Mouse (Mus musculus): Measurements from ENCODE around the gene Iffo1.

Iffo1 gene

DNA sequence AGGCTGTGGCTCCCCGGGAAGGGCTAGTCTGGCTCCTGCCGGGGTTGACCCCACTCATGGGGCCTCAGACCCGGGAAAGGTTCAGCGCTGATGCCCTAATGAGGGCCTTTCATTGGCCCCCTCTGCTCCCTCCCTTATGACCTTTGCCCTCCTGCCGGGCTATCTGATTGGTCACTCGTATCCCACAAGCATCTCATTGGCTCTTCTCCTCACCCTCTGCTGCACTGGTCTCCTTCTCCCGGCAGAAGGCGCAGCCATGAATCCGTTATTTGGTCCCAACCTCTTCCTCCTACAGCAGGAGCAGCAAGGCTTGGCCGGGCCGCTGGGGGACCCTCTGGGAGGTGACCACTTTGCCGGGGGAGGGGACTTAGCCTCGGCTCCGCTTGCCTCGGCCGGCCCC lies at the start of gene Iffo1:
Iffo1 (plus strand) TSS at position 241 of the 400 bp plus-strand sequence.
- DNase-seq (ENCODE audit: low read depth, low spot score): peak; percentile 96

DNA sequence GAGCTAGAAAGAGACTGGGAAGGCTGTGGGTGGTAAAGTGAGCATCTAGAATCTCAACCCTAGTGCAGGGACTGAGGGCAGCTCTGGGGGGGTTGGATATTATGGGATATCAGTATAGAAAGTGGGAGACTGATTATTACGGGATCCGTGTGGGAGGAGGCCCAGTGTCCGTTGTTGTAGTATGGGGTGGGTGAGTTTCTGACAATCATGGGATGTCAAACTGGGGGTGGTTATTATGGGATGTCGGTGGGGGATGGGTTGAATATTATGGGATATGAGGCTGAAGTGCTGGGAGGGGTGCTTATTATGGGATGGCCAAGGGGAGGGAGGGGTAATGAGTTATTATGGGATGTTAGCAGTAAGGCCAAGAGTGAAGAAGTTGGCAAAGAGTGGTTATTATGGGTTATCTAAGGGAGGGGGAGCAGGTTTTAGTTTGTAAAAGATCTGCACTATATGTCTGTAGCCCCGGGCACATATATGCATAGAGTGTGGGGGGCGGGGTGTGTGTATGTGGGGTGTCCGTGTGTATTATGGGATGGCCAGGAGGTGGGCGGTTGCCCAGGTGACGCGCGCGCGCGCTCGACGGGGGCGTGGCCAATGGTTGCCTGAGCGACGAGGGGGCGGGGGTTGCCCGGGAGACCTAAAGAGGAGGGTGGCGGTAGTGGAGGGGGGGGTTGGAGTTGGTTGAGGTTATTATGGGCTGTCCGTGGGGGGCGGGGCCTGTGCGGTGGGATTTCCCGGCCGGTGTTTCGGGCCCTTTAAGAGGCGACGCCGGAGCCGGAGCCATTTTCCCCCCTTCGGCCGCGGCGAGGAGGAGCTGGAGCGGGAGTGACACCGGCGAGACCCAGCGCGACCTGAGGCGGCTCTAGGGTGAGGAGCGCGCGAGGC lies 49.4 kb upstream of the Iffo1 start, which contains the start of gene Chd4:
Chd4 (plus strand) TSS at position 591 of the 888 bp plus-strand sequence.
- peak; percentile 83 for DNase-seq (ENCODE audit: low read depth, low spot score)

DNA sequence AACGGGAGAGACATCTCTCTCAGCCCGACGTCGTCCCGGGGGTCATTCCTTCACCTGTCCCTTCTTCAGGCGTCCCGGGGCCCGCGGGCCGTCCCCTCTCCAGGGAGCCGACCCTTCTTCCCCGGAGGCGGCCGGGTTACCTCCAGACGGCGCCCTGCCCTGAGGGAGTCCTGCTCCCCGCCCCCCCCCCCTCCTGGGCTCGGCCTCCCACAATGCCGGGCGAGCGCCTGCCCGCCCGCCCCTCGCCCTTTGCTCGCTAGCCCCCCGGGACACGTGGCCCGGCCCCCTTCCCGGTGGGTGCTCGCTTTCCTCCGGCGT lies 48.8 kb upstream of the Iffo1 start:
- DNase-seq (ENCODE audit: low read depth, low spot score): no peak

DNA sequence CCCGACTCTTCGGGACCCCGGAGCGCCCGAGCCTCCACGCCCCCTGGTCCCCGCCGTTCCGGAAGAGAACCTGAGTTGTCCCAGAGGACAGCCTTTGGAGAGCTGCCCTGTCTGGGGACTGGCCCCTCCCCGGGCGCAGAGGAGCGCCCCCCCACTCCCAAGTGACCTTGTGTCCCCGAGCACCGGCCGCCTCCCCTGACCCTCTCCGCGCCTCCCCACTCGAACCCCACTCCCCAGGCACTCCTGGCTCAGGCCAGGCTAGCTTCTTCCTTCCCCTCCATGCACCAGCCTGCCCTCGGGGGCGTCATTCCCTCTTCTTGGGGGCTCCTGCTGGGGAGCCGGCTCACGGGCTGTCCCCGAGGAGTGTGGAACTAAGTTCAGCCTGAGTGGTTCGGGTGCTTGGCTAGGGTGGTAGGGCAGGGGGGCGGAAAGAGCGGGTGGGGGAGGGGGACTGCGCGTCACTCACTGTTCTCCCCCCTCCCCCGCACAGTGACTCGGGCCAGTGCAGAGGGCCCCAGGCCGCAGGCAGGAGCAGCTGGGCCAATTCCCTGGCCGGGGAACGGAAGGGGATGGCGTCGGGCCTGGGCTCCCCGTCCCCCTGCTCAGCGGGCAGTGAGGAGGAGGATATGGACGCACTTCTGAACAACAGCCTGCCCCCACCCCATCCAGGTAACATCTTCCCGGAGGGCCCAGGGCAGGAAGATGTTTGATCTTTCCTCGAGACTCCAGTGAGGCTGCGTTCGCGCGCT lies 48.3 kb upstream of the Iffo1 start:
- no peak for DNase-seq (ENCODE audit: low read depth, low spot score)

DNA sequence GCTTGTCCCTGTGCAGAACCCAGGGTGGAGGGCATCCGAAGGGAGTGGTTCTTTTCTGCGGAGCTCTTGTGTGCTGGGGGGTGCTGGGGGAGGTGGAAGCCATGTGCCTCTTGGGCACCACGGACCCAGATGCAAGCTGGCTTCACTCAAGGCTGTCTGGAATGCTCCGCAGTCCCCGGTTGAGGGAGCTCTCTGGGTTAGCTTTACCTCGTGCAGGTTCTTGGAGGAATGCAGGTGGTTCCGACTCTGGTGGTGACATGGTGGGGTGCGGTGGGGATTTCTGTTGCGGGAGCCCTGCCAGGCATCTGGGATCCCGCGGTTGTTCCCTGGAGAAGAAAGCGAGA lies 47.7 kb upstream of the Iffo1 start:
- DNase-seq (ENCODE audit: low read depth, low spot score): no peak

DNA sequence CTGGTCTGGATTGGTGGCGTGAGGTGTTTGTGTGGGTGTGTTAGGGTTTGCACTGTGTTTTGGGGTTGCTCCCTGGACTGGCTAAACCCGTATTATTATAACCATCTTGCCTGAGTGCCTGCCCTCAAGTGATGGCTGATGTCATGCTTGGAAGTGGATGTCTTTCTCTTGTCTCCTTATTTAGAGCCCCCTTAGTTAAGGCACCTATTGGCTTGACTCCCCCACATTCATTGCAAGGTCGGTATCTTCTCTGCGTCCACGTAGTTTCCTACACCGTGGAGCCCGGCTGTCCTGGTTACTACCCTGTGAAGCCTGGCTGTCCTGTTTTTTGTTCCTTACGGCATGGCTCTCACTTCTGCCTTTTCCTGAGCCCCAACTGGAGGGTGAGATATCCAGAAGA lies 47.1 kb upstream of the Iffo1 start:
- no peak for DNase-seq (ENCODE audit: low read depth, low spot score)

DNA sequence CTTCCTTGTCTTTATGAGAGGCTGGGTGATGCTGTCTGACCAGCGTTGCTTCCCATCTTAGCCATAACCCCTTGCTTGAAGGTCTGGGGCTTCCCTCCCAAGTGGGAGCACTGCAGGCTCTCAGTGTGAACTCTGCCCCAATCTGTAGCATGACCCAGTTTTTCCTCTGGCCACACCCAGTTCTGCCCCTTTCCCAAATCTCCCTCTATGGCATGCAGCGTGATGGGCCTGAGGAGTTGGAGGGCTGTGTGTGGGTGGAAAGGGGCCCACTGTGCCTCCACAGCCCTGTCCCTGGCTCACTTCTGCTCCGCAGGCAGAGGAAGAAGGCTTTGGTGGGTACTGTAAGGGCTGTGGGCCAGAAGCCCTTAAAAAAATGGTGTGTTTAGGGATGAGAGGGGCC lies 46.5 kb upstream of the Iffo1 start:
- DNase-seq (ENCODE audit: low read depth, low spot score): no peak

DNA sequence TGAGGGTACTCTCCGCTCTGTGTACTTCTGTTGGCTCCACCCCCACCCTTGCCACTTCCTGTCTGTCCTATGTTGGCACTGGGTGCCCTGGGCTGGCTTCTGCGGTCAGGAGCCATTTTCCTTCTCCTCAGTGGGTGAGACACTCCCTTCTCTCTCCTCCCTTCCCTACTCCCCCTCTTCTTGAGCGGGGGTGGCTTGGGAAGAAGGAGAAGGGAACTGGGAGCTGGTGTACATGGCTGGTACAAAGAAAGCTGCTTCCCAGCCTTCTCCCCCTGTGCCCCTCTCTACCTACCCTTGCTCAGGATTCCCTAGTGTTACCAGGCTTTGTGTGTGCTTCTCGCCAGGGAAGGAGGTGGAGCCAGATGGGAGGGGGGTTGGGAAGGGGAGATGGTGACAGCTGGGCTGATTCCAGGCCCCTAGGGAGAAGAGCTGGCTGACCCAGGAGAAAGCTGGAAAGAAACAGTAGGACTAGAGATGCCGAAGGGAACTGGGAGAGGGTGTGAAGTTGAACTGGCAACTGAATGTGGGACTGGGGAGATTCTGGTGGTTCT lies 45.5 kb upstream of the Iffo1 start:
- no peak for DNase-seq (ENCODE audit: low read depth, low spot score)

DNA sequence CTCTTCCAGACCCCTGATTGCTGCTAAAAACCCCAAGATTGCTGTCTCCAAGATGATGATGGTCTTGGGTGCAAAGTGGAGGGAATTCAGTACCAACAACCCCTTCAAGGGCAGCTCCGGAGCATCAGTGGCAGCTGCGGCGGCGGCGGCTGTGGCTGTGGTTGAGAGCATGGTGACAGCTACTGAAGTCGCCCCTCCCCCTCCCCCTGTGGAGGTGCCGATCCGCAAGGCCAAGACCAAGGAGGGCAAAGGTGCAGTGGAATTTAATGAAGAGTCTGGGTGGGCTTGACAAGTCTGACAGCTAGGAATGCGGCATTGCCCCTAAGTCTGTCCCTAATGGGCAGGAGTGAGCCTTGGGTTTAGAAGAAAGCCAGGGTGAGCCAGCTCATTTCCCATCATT lies 43.6 kb upstream of the Iffo1 start:
- no peak for DNase-seq (ENCODE audit: low read depth, low spot score)

DNA sequence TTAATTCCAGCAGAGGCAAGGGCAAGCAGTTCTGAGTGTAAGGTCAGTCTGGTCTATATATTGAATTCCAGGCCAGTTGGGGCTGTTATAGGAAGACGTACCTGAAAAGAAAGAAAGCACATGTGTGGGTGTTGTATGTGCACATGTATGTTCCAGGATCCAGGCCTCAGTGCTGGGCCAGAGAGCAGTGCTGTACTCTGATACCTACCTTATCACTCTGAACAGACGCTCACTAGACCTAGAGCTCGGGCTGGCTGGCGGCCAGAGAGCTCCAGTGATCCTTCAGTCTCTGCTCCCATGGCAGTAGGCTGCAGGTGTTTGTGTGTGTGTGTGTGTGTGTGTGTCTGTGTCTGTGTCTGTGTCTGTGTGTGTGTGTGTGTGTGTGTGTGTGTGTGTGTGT lies 40.8 kb upstream of the Iffo1 start:
- DNase-seq (ENCODE audit: low read depth, low spot score): no peak

DNA sequence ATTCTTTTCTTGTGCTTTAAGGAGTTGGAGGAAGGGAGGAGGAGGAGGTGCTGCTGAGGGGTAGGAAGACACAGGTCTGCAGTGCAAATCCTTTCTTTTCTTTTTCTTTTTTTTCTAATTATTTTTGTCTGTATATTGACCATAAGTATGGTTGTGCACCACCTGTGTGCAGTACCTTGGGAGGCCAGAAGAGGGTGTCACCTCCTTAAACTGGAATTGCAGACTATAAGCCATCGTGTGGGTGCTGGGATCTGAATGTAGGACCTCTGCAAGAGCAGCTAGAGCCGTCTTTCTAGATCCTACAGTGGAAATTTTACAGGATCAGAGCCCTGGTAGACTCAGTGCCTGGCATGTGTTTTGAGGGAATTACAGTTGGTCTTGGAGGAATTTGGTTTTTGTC lies 37.3 kb upstream of the Iffo1 start:
- no peak for DNase-seq (ENCODE audit: low read depth, low spot score)

DNA sequence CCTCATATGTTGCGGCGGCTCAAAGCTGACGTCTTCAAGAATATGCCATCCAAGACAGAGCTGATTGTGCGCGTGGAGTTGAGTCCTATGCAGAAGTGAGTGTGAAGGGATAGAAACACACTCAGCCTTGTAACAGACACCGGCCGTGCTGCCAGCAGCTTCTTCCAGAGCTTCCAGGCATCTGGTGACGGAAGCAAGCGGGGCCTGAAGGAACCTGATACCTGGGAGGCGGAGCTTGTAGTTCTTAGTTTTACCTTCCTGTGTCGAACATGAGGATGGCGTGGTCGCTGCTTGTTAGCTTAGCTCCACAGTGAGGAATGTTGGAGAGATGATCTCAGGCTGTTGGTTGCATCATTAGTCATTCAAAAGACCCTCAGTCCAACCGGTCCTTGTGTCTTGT lies 35.7 kb upstream of the Iffo1 start:
- no peak for DNase-seq (ENCODE audit: low read depth, low spot score)

DNA sequence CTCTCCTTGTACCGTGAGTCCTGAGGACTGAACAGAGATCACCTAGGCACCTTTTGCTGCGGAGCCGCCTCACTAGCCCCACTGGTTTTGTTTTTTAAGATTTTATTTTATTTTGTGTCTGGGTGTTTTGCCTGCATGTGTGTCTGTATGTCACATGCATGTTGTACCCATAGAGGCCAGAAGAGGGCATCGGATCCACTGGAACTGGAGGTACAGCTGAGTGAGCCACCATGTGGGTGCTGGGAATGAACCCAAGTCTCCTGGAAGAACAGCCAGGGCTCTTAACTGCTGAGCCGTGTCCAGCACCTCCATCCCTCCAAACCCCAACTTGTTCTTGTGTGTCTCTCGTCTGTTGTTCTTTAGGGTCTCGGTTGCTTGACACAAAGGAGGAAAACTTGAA lies 34.1 kb upstream of the Iffo1 start:
- DNase-seq (ENCODE audit: low read depth, low spot score): peak; percentile 51

DNA sequence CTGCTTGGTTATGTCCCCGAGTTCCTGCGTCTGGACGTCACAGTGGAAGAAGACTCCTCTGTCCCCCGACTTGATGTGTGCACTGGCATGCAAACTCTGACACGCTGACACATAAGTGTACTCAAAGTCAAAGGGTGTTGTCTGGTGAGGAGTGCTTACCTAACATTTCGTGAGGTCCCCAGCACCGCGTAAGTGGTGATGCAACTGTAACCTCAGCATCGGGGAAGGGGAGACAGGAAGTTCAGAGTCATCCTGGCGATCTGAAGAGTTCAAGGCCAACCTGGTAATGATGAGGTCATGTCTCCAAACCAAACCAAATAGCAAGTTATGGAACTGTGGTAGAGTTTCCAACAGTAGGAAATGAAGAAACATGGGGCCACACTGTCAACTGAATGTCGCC lies 32.5 kb upstream of the Iffo1 start:
- no peak for DNase-seq (ENCODE audit: low read depth, low spot score)

DNA sequence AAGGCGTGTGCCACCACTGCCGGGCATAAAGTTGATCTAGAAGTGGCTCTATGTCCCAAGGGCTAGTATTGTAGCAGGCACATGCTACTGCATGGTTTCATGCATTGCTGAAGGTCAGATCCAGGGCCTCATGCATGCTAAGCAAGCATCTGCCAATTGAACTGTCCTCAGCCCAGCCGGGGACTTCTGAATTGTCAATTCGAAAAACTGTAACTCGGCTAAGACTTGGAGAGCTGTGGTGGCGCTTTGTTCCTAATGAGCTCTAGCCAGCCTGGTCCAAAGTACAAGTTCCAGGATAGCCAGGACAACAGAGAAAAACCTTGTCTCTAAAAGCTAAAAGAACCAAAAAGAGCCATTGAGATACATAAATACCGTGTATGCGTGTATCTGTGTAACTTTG lies 25.7 kb upstream of the Iffo1 start:
- DNase-seq (ENCODE audit: low read depth, low spot score): no peak

DNA sequence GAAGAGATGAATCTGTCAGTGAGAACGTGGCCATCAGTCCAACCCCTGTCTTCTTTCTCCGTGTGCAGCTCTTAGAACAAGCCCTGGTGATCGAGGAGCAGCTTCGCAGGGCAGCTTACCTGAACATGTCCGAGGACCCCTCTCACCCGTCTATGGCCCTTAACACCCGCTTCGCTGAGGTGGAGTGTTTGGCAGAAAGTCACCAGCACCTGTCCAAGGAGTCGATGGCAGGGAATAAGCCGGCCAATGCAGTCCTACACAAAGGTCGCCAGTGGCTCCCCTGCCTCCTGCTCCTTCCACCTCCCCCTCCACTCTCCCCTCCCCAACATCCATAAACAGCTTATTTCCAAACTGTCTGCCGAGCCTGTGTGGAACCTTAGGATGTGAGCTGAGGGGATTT lies 16.3 kb upstream of the Iffo1 start:
- DNase-seq (ENCODE audit: low read depth, low spot score): no peak

DNA sequence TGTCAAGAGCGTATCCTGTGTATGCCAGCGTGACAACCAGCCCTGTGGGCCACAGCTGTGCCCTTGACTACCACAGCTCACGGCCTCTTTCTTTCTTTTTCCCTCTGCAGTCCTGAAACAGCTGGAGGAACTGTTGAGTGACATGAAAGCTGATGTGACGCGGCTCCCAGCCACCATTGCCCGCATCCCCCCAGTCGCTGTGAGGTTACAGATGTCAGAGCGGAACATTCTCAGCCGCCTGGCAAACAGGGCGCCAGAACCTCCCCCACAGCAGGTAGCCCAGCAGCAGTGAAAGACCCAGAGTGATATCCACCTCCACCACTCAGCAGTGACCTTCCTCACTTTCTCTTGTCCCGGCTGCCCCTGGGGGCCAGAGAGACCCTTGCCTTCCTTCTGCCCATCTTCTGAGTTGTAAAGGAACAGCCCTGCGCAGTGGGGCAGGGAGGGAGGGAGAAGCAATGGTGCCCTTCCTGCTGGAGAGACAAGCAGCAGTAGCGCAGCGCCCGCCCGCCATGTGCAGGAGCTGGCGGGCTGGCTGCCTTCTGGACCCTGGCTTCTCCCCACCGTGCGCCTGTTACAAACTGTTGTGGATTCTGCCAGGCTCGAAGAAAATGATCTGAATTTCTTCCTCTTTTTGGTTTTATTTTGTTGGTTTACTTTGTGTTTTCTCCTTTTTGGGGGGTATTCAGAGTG lies 15.2 kb upstream of the Iffo1 start:
- DNase-seq (ENCODE audit: low read depth, low spot score): no peak

DNA sequence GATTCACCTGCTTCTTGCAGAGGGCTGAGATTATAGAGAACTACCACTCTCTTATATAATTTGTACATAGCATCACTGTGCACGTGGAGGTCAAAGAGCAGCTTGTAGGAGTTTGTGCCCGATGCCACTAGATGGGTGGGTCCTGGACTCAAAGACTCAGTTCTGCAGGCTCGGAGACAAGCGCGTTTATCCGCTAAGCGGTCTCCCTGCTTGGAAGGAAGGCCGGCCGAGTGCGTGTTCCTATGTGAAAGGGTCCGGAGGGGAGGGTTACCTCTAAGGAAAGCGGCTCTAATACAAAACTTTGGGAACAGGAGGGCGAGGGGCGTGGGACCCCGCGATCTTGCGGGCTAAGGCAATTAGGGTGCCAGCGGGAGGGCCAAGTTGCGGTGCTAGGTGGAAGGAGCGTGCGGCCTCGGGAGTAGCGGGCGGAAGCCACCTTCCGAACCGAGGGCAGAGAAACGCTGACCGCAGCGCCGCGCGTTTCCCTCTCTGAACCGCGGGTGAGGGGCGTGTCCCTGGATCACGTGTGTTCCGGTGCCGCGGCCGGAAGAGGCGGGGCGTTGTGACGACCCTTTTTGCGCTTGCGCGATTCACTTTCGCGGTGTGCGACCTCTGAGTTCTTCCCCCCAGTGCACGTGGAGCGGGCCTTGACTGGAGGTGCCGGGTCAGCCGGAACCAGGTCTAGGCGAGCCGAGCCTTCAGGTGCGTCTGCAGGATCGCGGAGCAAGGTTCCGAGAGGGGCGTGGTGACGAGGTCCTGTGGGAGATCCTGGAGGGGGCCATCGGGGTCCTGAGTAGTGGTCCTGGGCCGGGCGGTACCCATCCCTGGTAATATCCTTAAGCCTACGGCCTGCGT lies 13.5 kb upstream of the Iffo1 start, which contains the start of gene Nop2:
Nop2 (plus strand) TSS at position 608 of the 855 bp plus-strand sequence.
- peak; percentile 94 for DNase-seq (ENCODE audit: low read depth, low spot score)

DNA sequence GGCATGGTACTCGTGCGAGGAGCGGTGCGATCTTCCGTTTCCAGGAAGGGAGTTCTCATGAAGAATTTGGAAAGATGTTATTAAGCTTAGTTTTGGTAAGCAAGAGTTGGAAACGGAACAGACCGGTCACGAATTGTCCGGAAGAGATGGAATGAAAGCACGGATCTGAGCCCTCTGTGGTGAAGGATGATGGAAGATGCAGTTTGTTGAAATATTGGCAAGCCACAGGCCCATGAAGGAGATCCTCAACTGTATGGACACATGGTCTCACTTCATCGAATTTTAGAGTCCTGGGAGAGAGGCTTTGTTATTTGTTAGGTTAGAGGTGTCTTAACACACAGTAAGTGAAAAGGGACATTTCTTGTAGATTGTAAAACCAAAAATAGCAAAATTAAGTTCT lies 12.6 kb upstream of the Iffo1 start:
- no peak for DNase-seq (ENCODE audit: low read depth, low spot score)

DNA sequence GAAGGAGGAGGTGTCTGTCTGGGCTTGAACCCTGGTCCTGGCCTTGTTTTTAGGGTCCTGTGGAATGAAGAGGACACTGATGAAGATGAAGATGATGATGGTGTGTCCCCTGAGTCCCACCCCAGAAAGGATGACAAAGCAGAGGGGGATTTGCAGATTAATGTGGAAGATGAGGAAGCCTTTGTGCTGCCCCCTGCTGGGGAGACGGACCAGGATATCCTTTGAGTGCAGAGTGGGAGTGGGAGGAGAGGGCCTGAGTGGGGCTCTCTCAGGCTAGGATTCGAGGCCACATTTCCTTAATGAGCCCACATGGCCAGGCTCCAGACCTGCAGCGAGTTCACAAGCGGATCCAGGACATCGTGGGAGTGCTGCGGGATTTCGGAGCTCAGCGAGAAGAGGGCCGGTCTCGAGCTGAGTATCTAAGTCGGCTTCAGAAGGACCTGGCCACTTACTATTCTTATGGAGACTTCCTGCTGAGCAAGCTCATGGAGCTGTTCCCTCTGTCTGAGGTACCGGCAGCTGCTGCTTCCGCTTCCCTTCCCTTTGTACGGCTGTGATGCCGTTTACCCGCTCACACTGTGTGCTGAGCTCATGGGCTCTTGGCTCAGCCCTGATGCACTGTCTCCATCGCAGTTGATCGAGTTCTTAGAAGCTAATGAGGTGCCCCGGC lies 7.9 kb upstream of the Iffo1 start:
- no peak for DNase-seq (ENCODE audit: low read depth, low spot score)

DNA sequence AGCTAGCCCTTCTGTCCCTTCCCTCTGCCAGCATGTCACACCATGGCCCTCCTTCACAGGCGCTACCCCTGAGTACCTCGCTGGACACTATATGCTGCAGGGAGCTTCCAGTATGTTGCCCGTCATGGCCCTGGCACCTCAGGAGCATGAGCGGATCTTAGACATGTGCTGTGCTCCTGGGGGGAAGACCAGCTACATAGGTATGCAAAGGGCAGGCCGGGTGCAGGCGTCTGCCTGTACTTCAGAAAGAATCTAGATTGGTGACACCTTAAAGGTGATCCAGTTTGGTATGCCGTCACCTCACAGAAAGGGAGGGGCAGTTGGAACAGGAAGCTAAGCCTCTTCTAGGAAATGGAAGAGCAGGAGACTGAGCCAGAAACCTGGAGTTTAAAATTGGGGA lies 5.3 kb upstream of the Iffo1 start:
- no peak for DNase-seq (ENCODE audit: low read depth, low spot score)
